Mouse (Mus musculus): ENCODE data around the gene Axin2. TPM values are rescaled to one million over a fixed set of nuclear protein-coding genes. Genes with fewer than 3 reads are reported as not detected.
"Not testable (repeated sequence)": the region's sequence is repeated elsewhere in the genome, so short reads cannot be mapped to it uniquely, and the experiment has no call there.

Axin2 gene
- 15.8 and 20.3 TPM in 2 replicates for polyA plus RNA-seq (2015; fragmentation: Nextera tagmentation; extraction: Ambion mirVana)

DNA sequence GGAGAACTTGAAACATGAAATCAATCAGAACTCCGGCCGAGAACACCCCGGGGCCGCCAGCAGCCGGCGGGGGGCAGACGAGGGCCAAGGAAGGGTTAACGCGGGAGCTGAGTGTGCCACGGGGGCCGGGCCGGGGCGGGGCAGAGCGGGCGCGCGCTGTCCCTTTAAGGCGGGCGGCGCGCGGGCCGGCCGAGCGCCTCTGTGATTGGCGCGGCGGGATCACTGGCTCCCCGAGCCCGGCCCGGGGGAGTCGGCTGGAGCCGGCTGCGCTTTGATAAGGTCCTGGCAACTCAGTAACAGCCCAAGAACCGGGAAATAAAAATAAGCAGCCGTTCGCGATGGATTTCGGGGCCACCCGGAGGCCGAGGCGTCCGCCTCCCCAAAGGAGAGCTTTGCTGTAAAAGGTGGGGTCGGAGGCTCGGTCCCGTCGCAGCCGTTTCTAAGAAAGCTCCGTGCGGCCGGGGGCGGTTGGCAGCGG lies at the start of gene Axin2:
Gene Axin2, plus strand, starts transcription at position 192 of the 478 bp plus-strand sequence.
- H3K36me3 ChIP-seq: no peaks in the 10 kb centered on the region
- H3K27me3 ChIP-seq: no peaks in the 10 kb centered on the region
- under 1% methylated on average over 52 of the region's 53 CpGs for WGBS
- H3K9me3 ChIP-seq: no peaks in the 10 kb centered on the region
- peak within 1 kb of the TSS; percentile 87 for H3K9ac ChIP-seq
- H3K4me3 ChIP-seq: peak within 1 kb of the TSS; percentile 73
- H3K27ac ChIP-seq: peak within 1 kb of the TSS; percentile 100
- H3K4me2 ChIP-seq: peak within 1 kb of the TSS; percentile 50
- peaks cover 33% of the 10 kb centered on the region for H3K4me1 ChIP-seq
- peak; percentile 90 for ATAC-seq (ENCODE audit: insufficient number of reproducible peaks, low FRiP score, low TSS enrichment, low read depth)

DNA sequence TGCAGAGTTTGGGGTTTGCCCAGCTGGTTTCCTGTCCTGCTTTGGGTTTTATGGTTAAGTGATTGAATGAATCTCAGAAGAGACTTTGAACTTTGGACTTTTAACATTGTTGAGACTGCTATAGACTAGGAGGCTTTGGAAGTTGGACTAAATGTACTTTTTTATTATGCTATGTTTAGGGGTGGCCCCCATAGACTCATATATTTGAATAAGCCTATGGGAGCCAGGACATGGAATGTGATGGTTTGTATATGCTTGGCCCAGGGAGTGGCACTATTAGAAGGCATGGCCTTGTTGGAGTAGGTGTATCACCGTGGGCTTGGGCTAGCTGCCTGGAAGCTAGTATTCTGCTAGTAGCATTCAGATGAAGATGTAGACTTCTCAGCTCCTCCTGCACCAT lies 48.9 kb upstream of the Axin2 start:
- not testable (repeated sequence) for ATAC-seq (ENCODE audit: insufficient number of reproducible peaks, low FRiP score, low TSS enrichment, low read depth); H3K4me2 ChIP-seq; H3K4me1 ChIP-seq; H3K27ac ChIP-seq; H3K4me3 ChIP-seq; H3K9ac ChIP-seq; H3K9me3 ChIP-seq; H3K36me3 ChIP-seq; H3K27me3 ChIP-seq
- 82% methylated on average over 1 of the region's 1 CpGs for WGBS

DNA sequence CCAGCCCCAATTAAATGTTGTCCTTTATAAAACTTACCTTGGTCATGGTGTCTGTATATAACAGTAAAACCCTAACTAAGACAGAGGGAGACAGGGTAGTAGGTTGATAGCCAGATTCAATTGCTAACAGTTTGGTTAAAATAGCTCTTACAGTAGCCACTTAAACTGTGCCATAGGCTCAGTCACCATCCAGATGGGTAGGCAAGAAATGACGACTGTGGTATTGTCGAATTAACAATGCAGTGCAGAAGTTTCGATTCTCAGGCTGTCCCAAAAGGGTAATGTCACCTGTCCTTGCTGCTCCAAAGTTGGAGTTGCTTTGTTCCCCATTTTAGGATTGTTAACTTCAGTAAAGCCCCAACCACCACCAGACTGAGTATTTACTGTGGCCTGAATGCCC lies 48.4 kb upstream of the Axin2 start:
- 89% methylated on average over 3 of the region's 3 CpGs for WGBS
- Histone ChIP-seq H3K4me3 (no peak overlapping the region), H3K4me2 (no peak overlapping the region), H3K4me1 (peaks cover 5% of the 10 kb centered on the region; the same call in 1 of the 2 replicates), H3K9ac (no peak overlapping the region), H3K9me3 (no peaks in the 10 kb centered on the region), H3K27me3 (no peaks in the 10 kb centered on the region), H3K27ac (no peak overlapping the region), H3K36me3 (no peaks in the 10 kb centered on the region)
- no peak for ATAC-seq (ENCODE audit: insufficient number of reproducible peaks, low FRiP score, low TSS enrichment, low read depth)

DNA sequence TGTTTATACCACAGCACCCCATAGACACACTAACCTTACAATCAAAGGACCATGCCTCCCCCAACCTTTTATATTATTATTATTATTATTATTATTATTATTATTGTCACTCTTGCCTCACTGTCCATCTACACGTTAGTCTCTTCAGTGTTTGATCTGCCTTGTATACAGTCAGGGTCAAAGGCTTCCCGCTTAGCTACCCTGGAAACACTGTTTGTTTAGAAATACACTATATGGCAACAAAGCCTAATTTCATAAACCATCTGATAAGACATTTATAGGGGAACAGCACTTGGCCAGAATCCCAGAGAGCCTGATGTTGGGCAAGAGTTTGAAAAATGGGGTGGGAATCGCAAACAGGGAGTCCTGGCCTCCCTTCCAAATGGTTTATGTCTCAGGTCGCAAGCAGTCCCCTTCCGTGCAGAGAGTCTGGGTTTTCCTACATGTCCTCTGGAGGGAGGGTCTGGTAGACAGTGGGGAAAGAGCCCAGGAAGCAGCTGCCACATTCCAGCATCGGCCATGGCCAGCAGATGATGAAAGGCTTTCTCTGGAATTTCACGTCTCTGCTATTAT lies 43.4 kb upstream of the Axin2 start:
- ATAC-seq (ENCODE audit: insufficient number of reproducible peaks, low FRiP score, low TSS enrichment, low read depth): no peak
- no peak overlapping the region for H3K4me3 ChIP-seq
- H3K36me3 ChIP-seq: no peaks in the 10 kb centered on the region
- H3K27ac ChIP-seq: no peak overlapping the region
- 40% methylated on average over 7 of the region's 7 CpGs for WGBS
- no peak overlapping the region for H3K9ac ChIP-seq
- no peaks in the 10 kb centered on the region for H3K9me3 ChIP-seq
- no peaks in the 10 kb centered on the region for H3K27me3 ChIP-seq
- no peak overlapping the region for H3K4me2 ChIP-seq
- H3K4me1 ChIP-seq: peaks cover 8% of the 10 kb centered on the region; the same call in 1 of the 2 replicates

DNA sequence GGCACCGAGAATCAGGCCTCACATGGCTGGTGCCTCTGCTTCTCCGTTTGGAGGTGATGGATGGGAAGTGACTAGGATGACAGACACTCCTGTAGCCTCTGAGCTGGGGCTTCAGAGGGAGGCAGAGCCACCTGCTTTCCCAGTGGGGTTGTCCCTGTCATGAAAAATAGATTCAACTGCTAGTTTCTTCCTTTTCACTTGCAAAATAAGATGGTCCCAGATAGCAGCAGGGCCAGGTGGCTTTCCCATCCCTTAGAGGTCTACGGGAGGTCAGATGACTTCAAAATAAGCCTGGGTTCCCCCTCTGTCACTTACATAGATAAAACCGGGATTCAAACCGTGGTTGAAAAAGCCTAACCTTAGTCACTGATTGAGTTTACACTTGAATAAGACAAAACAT lies 42.6 kb upstream of the Axin2 start:
- H3K9me3 ChIP-seq: no peaks in the 10 kb centered on the region
- 75% methylated on average over 5 of the region's 5 CpGs for WGBS
- no peaks in the 10 kb centered on the region for H3K27me3 ChIP-seq
- peaks cover 9% of the 10 kb centered on the region; the same call in 1 of the 2 replicates for H3K4me1 ChIP-seq
- ATAC-seq (ENCODE audit: insufficient number of reproducible peaks, low FRiP score, low TSS enrichment, low read depth): no peak
- no peak overlapping the region for H3K4me3 ChIP-seq
- H3K27ac ChIP-seq: no peak overlapping the region
- H3K36me3 ChIP-seq: no peaks in the 10 kb centered on the region
- no peak overlapping the region for H3K4me2 ChIP-seq
- H3K9ac ChIP-seq: no peak overlapping the region

DNA sequence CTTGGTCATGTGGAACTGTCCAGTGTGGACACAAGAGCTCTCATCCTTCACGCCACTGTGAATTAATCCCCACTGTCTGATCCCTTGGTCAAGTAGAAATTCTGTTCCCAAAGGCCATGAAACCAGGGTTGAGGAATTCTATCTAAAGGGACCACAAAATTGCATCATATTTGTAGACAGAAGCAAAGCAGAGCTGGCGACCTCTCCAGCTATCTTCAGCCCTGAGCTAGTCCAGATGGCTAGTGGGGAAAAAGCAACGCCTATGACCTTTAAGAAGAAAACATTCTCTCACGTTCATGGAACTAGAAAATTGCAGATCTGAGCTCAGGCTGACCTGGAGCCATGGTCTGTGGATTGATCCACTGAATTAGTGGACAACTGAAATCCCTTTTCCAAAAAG lies 39.6 kb upstream of the Axin2 start:
- H3K4me2 ChIP-seq: no peak overlapping the region
- H3K9me3 ChIP-seq: no peaks in the 10 kb centered on the region
- no peak overlapping the region for H3K4me3 ChIP-seq
- H3K27me3 ChIP-seq: no peaks in the 10 kb centered on the region
- no peak overlapping the region for H3K9ac ChIP-seq
- no peak for ATAC-seq (ENCODE audit: insufficient number of reproducible peaks, low FRiP score, low TSS enrichment, low read depth)
- no peaks in the 10 kb centered on the region for H3K36me3 ChIP-seq
- no peak overlapping the region for H3K27ac ChIP-seq
- 82% methylated on average over 4 of the region's 4 CpGs for WGBS
- peaks cover 10% of the 10 kb centered on the region; the same call in 1 of the 2 replicates for H3K4me1 ChIP-seq

DNA sequence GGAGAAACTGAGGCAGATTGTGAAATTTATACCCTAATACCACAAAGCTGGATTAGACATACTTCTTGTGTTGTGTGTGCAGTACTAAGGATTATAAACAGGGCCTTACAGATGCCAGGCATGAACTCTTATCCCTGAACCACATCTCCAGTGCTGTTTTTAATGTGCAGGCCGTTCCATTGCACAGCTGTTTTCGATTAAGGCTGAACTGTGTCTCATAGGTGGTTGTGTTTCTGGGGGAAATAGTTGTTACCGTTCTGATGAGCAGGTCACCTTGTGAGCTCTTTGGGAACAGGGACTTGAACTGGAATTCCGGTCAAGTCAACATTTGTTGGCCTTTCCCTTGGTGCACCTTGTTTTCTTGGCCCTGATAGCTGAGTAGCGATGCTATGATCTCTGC lies 38.5 kb upstream of the Axin2 start:
- ATAC-seq (ENCODE audit: insufficient number of reproducible peaks, low FRiP score, low TSS enrichment, low read depth): no peak
- H3K27ac ChIP-seq: no peak overlapping the region
- H3K27me3 ChIP-seq: no peaks in the 10 kb centered on the region
- no peak overlapping the region for H3K9ac ChIP-seq
- H3K9me3 ChIP-seq: no peaks in the 10 kb centered on the region
- peaks cover 11% of the 10 kb centered on the region; the same call in 1 of the 2 replicates for H3K4me1 ChIP-seq
- no peaks in the 10 kb centered on the region for H3K36me3 ChIP-seq
- no peak overlapping the region for H3K4me2 ChIP-seq
- WGBS: 44% methylated on average over 5 of the region's 5 CpGs
- H3K4me3 ChIP-seq: no peak overlapping the region

DNA sequence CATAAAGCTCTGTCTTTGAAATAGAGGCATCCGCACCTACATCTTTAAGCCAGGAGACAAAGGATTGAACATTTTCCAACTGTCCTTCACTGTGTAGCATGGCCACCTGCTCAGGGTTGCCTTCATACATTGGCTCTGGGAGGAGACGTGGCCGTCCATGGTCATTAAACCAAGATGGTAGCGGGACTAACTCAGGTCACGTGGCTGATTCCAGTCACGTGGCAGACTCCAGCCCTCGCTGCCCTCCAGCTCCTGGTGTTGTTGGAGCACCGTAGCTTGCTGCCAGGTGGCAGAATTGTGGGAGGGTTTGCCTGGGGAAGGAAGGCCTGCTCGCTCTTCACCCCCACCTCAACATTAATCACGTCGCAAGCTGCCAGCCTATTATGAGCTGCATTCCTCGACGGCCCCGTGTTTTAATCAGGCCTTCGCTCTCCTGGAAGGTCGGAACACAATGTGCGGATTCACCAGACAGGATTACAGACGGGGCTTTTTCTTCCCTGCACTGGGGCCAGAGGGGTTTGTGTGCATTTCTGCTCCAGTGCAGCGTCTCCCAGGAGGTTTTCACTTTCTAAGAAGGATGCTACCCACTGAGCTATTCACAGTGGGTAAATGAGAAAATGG lies 34.8 kb upstream of the Axin2 start:
- no peaks in the 10 kb centered on the region for H3K36me3 ChIP-seq
- no peaks in the 10 kb centered on the region for H3K27me3 ChIP-seq
- 52% methylated on average over 19 of the region's 19 CpGs for WGBS
- no peak overlapping the region for H3K4me2 ChIP-seq
- peaks cover 28% of the 10 kb centered on the region for H3K4me1 ChIP-seq
- no peak for ATAC-seq (ENCODE audit: insufficient number of reproducible peaks, low FRiP score, low TSS enrichment, low read depth)
- H3K9ac ChIP-seq: no peak overlapping the region
- H3K27ac ChIP-seq: no peak overlapping the region
- no peaks in the 10 kb centered on the region for H3K9me3 ChIP-seq
- no peak overlapping the region for H3K4me3 ChIP-seq

DNA sequence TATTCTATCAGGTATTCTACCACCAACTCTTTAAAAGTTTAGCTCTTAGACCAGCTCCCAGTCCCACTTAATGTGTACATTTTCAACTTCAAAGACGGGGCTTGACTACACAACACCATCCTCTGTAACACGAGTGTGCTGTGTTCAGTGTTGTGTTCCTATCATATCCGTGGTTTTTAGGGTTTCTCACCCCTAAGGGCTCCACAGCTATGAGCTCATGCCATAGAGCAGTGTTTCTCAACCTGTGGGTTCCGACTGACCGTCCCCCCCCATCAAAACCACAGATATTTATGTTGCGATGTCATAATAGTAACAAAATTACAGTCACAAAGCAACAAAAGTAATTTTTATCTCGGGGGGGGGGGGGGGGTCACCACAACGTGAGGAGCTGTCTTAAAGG lies 34.1 kb upstream of the Axin2 start:
- Histone ChIP-seq H3K27me3 (no peaks in the 10 kb centered on the region), H3K9ac (no peak overlapping the region), H3K27ac (0 out of 2 replicates have a peak overlapping the region, but pooled peaks have one; percentile 14), H3K4me1 (peaks cover 35% of the 10 kb centered on the region), H3K4me2 (no peak overlapping the region), H3K9me3 (no peaks in the 10 kb centered on the region), H3K4me3 (no peak overlapping the region), H3K36me3 (no peaks in the 10 kb centered on the region)
- WGBS: 70% methylated on average over 8 of the region's 8 CpGs
- ATAC-seq (ENCODE audit: insufficient number of reproducible peaks, low FRiP score, low TSS enrichment, low read depth): no peak

DNA sequence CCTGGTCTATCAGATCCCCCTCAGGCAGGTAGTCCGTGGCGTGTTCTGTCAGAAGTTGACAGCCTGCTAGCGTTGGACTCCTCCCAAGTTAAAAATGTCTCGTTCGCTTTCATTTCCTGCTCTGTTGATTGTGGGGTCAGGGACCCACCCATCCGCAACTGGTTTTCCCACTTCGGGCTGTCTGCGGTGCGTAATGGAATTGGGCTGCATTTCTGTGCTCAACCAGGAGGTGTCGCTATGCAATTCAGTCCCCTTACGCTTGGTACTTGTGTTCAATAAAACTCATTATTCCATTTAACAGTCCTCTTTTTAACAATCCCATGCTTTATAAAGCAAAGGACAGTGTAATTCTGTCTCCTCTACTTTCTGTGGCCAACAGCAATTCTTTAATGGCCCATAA lies 31.0 kb upstream of the Axin2 start:
- H3K27ac ChIP-seq: peak overlapping the region; percentile 94
- ATAC-seq (ENCODE audit: insufficient number of reproducible peaks, low FRiP score, low TSS enrichment, low read depth): no peak
- no peak overlapping the region for H3K4me2 ChIP-seq
- no peak overlapping the region for H3K9ac ChIP-seq
- peaks cover 56% of the 10 kb centered on the region for H3K4me1 ChIP-seq
- no peaks in the 10 kb centered on the region for H3K9me3 ChIP-seq
- H3K4me3 ChIP-seq: no peak overlapping the region
- H3K27me3 ChIP-seq: no peaks in the 10 kb centered on the region
- H3K36me3 ChIP-seq: no peaks in the 10 kb centered on the region
- 47% methylated on average over 11 of the region's 11 CpGs for WGBS

DNA sequence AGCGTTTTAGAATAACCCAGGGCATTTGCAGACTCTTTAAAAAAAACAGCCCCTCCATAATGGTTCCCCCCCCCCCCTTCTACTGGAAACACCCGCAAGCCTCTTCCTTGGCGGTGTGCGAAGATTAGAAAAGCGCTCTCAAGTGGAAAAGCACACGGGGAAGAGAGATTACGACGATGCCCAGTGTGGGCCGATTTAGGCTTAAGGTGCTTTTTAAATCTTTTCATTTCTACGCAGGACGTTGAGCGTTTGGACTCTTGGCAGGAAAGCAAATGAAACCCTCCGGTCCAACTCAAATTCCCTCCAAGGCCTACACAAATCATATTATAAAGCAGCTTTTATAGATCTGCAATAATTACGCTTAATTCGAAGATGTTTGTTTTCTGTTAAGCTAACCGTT lies 29.6 kb upstream of the Axin2 start:
- no peaks in the 10 kb centered on the region for H3K27me3 ChIP-seq
- no peak for ATAC-seq (ENCODE audit: insufficient number of reproducible peaks, low FRiP score, low TSS enrichment, low read depth)
- H3K9me3 ChIP-seq: no peaks in the 10 kb centered on the region
- 10% methylated on average over 15 of the region's 16 CpGs for WGBS
- no peaks in the 10 kb centered on the region for H3K36me3 ChIP-seq
- H3K9ac ChIP-seq: no peak overlapping the region
- peaks cover 61% of the 10 kb centered on the region for H3K4me1 ChIP-seq
- peak overlapping the region; percentile 60 for H3K4me2 ChIP-seq
- H3K4me3 ChIP-seq: peak overlapping the region; percentile 34
- peak overlapping the region; percentile 94 for H3K27ac ChIP-seq

DNA sequence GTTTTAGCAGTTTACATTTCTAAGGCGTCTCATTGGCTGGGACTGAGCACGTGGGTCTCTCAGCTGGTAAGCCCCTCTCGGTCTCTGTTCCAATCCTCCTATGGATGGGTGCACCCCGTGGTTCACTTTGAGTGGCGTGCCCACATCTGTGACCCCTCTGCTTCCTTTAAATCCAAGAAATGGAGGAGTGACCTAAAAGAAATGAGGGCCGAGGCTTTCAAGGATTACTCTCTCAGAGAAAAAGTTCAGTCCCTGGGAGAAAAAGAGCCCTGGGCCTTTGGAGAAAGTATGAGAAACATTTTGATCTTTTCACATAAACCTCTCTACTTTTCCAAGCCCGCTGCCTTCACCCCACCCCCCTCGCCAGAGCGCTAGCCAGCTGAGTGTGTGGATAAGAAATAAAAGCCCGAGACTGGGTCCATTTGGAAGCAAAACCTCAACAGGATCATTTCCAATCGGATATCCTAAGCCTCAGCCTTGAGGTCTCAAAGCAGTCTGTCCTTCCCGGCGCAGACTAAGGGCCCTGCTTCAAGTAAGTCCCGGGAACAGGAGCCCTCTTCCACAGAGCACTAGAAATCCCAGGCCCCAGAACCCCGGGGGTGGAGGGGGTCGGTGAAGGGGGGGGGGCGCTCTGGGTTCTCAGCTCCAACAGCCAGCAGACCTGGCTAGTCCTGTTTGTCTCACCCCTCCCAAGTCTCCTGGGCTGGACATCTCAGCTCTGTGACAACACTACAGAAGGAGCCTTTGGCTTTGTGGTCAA lies 28.9 kb upstream of the Axin2 start:
- WGBS: 3% methylated on average over 17 of the region's 17 CpGs
- ATAC-seq (ENCODE audit: insufficient number of reproducible peaks, low FRiP score, low TSS enrichment, low read depth): peak; percentile 82
- Histone ChIP-seq H3K27me3 (no peaks in the 10 kb centered on the region), H3K4me3 (peak overlapping the region; percentile 34), H3K27ac (peak overlapping the region; percentile 94), H3K4me2 (peak overlapping the region; percentile 60), H3K9ac (0 out of 2 replicates have a peak overlapping the region, but pooled peaks have one; percentile 20), H3K9me3 (no peaks in the 10 kb centered on the region), H3K36me3 (no peaks in the 10 kb centered on the region), H3K4me1 (peaks cover 60% of the 10 kb centered on the region)

Data from limb, embryonic 15.5 days (tissue).